Mouse (Mus musculus): ENCODE data around the gene Asf1a. TPM values are rescaled to one million over a fixed set of nuclear protein-coding genes. Genes with fewer than 3 reads are reported as not detected.

Gene Asf1a
- 23.4 to 33.8 TPM (median 25.3 TPM) in 4 replicates for total RNA-seq (2023; ENCODE audit: inconsistent age)

GRCm38 (mm10) chr10:53596677-53597120 lies at the start of gene Asf1a:
Asf1a (plus strand) TSS chr10:53596757.

GRCm38 (mm10) chr10:53630339-53630738 lies 33.8 kb downstream of the Asf1a start, which contains the start of gene Mcm9:
Mcm9 (minus strand) TSS chr10:53630439.

Other genes with a start within 250 kb of the Asf1a start
- gene Cep85l, start 216.8 kb upstream of the Asf1a start, total RNA-seq (2023; ENCODE audit: inconsistent age), result 13.0 to 17.0 TPM (median 15.0 TPM) in 4 replicates
- 19.7 to 22.0 TPM (median 21.2 TPM) in 4 replicates for gene Mcm9, start 33.7 kb downstream of the Asf1a start, total RNA-seq (2023; ENCODE audit: inconsistent age)
- gene Fam184a, start 154.4 kb downstream of the Asf1a start, total RNA-seq (2023; ENCODE audit: inconsistent age), result not detected in 4 replicates